Mouse (Mus musculus) heart, adult 9 months (tissue): ENCODE results near the gene Ntm.
A peak's percentile ranks its signal among the peaks of the same experiment; 100 is the strongest.

ENCODE experiments used
- DNase-seq, 2 experiments: peaks; one replicate each; pipeline ENCODE4 v3.0.0; 2022; ENCODE audit warnings: low spot score in 2 of 2

The Ntm gene

GRCm38 (mm10) chr9:29887924-29888323 lies 75.0 kb downstream of the Ntm start:
- DNase-seq: no peak

GRCm38 (mm10) chr9:29884062-29884461 lies 78.9 kb downstream of the Ntm start:
- DNase-seq: no peak

DNA sequence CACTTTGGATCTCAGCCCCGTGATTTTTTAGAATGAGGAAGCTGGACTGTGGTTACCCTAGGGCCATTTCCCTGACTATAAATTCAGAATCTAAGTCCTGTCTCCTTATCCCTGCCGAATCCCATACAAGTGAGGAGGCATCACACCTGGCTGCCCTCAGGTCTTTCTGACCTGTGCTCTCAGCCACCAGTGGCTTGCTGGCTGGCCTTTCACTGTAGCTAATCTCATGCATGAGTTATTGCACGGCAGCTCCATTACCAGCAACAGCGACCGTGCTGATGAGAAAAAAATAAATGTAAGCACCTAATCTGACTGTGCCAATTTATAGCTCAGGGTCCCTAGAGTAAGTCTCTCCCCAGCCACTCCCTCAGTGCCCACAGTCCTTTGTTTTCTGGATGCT lies 81.3 kb downstream of the Ntm start:
- no peak for DNase-seq

DNA sequence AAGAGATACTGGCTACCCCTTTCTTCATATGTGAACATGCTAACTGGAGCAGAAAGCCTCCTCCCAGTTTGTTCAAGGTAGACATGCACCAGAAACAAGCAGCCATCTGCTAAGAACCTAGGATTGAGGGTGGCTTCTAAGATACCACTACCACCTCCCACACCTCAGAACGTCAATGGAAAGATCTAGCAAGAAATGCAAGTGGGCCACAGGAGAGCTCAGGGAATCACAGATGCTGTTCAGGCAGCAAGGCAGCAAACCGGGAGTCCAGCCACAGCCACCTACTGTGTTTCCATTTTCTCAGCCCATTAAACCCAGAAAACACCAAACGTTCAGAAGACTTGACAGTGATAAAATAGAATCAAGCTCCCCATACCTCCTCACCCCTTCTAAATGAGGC lies 85.4 kb downstream of the Ntm start:
- DNase-seq: no peak

- no peak for DNase-seq
Observed at GRCm38 (mm10) chr9:29867746-29868145, 95.2 kb downstream of the Ntm start.

DNA sequence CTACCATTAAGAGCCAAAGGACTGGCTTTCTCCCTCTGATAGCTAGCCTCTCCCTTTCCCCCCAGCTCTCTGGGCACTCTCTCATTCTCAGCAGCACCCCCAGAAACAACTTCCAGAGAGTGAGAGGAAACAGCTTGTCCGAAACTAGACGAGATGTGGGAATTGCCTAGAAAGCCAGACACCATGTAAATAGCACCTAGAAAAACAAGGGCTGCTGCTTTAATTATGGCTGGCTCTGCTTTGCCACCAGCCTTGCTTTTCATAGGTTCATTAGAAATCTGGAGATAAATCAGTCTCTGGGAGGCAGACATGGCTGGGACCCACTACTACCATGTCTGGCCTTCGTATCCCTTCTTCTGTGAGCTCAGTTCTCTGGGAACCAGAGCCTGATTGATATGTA lies 96.1 kb downstream of the Ntm start:
- no peak for DNase-seq

GRCm38 (mm10) chr9:29866101-29866500 lies 96.8 kb downstream of the Ntm start:
- DNase-seq: no peak

DNA sequence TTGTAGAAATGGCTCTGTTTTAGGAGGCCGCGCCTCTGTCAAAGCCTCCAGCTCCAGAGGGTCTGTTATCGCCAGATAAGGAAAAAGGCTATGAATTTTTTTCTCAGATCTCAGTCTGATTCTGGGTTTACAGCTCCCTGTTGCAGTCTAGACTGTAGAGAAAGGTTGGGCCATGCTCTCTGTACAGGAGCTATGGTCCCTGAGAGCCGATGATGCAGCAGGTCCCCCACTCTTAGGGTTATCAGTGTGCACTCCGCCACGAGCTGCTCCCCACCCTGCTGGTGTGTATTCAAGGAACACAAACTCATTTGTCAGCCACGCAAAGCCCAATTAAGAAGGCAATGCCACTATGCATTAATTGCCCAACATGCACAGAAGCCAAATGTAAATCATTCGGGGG lies 97.4 kb downstream of the Ntm start:
- no peak for DNase-seq

DNA sequence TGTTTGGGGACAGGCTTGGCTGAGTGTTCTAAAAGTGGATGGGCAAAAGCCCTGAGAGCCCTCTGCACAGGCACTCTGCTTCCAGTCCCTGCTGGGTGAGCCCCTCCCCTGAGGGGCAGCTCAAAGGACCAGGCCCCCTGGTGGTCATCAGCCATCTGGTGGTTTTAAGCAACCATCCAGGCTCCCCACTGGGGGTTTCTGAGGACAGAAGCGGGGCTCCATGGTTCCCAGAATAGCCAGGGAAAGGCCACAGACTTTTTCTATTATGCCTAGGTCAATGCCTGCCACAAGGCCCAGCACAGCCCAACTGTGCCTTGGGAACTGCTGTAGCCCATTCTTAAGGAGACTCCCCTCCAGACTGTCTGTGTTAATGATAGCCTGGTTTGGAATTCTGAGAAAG lies 98.1 kb downstream of the Ntm start:
- DNase-seq: no peak

- no peak for DNase-seq
Observed at GRCm38 (mm10) chr9:29862408-29862807, 100.5 kb downstream of the Ntm start.

- no peak for DNase-seq
Observed at GRCm38 (mm10) chr9:29859256-29860048, 103.5 kb downstream of the Ntm start.

DNA sequence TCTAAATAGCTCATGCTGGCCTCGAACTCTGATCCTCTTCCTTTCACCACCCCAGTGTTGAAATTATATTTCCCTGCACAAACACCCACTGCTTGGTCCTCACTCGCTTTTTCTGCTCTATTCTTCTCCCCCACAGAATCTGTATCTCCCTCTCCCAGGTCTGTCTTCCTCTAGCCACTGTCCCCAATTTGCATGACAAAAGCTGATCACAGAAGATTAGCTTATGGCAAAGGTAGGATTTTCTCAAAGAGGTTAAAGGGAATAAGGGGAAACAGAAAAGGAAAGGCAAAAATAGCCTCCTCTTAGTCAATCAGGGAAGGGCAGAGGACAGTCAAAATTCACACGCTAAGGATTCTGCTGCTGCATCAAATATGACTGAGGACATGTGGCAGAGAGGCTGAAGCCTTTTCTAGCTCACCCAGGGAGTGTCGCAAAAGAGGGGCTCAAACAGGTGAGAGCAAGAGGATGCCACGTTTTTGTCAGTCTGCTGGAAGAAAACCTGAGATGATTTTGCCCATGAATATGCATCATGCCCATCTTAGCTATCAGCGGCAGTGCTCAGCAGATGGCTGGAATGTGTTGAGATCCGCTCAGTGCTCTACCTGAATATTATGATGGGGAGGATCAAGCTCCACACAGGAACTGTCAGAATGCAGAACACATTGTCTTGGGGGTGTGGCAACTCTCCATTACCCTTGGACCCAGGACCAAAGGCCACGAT lies 114.0 kb downstream of the Ntm start:
- DNase-seq: no peak

- no peak for DNase-seq
Observed at GRCm38 (mm10) chr9:29837344-29837743, 125.6 kb downstream of the Ntm start.

- peak in 1 of 2 experiments; percentile 6 for DNase-seq
Observed at GRCm38 (mm10) chr9:29834911-29835310, 128.0 kb downstream of the Ntm start.

- no peak for DNase-seq
Observed at GRCm38 (mm10) chr9:29833781-29834180, 129.2 kb downstream of the Ntm start.

DNA sequence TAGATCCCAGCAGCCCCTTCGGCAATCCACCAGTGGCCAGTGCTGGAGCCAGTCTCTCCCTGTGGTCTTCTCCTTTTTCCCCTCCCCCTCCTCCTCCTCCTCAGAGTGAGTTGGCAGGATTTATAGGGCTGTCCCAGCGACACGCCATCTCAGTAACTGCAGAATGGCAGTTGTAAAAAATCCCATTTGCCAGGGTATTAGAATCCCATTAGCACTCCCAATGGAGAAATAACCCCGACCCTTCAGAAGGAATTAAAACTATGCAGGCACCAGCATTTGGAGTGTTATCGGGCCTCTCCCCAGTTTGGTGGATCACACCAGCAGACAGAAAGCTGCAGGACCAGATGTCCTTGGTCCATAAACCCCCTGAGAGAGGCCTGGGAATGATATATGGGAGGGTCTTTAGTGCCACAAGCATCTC lies 135.7 kb downstream of the Ntm start:
- DNase-seq: no peak

DNA sequence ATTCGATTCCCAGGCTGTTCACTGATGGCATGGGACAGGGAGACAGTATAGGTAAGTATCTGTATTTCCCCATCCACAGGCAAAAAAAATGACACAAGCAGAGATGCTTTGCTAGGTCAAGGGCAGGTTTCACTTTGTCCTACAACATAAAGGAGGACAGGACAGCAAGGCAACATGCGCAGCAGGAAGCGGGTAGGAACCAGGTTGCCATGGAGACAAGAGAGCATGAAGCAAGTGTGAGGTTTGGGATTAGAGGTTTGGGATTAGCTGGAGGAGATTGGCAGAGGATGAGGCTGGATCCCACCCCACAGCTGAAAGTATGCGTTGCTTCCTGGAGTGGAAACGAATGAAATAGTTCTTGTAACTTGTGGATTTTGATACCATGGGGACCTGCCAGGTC lies 137.7 kb downstream of the Ntm start:
- DNase-seq: no peak

DNA sequence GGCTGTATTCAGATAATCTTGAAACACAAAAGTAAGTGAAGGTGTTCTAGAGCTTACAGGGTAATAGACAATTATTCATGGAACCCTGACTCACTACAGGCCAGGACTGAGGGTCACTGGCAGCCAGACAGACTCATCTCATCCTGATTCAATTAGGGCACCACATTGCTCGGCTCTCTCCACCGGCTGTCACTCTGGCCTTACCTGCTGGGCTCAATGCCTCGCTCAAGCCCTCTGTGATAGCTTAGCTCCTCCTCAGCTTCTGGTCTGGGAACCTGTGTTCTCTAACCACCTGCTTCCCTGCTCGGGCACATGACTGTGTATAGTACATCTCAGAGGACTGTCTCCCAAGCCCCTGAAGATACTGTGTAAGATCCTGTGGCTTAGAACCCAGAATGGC lies 139.2 kb downstream of the Ntm start:
- no peak for DNase-seq

DNA sequence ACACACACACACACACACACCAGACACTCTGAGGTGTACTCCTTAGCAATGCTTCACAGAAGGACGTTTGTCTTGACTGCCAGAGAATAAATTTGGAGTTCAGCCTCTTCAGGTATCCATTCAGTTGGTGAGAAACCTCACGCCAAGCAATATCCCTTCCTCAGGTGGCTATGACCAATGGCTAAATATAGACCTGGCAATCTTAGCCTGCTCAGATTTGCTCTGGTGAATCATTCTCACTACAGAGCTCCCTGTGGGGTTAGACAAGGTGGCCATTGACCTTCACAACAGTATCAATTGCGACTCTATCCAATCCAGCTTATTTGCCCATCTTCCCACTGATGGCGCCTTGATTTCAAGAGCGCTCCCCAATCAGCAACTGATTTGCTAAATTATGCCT lies 150.3 kb downstream of the Ntm start:
- DNase-seq: no peak

DNA sequence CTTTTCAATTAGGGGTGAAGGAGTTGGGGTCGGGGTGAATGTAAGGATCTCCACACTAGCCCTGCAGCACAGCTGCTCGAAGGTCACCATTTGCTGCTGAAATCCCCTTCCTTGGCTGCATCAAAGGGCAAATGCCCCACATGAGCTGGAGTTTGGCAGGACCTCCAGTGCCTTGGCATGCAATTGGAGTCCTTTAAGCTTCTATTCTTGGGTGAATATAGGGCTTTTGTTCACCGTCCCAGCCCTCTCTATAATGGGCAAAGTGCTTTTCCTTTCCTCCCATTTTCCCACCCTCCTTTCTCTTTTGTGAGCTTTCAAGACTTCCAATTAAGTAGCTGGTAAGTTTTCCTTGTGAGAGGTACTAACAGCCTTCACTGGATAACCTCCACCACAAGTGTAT lies 156.2 kb downstream of the Ntm start:
- no peak for DNase-seq

GRCm38 (mm10) chr9:29804483-29804882 lies 158.5 kb downstream of the Ntm start:
- no peak for DNase-seq

DNA sequence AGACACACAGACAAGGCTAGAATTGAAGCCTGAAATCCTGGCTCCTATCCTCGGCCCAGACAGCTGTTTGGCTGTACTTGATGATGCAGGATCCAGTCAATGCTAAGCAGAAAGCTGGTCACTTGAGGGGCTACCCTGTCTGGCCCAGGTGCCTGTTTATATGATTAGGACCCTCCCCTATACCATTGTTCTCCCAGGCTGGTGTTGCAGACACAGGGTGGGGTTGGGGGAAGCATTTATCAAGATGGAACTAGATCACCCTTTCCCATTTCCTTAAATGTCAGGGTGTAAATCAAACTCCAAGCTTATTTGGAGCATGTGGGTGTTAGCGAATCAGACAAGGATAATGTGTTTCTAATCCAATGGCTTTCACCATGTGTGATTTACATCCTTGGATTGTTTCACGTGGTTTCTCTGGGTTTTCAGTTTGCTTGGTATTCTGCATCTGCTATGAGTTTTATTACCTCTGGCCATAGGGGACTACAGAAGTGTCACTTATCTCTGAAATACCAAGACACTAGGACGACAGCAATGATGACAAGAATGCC lies 159.1 kb downstream of the Ntm start:
- no peak for DNase-seq
